Mouse (Mus musculus) spleen, adult 2 months (tissue): ENCODE results near the gene P2rx1. TPM values are rescaled to one million over a fixed set of nuclear protein-coding genes. Genes with fewer than 3 reads are reported as not detected.

Experiments used
- DNase-seq, 2 experiments: peaks; one replicate each; pipeline versions ENCODE4 v3.0.0 to v3.0.0-alpha.2; 2012 to 2021; ENCODE audit warnings: low spot score in 2 of 2, low read depth in 1 of 2
- H3K27ac ChIP-seq: fragments of 200-500 bp; 2 replicates; pipeline ENCODE4 v1.5.1; 2012; ENCODE audit warnings: low read length, inconsistent platforms; ENCODE audit not compliant: insufficient read depth
- H3K27me3 ChIP-seq: fragments of 200-500 bp; 2 replicates; pipeline ENCODE4 v1.6.1; 2012; ENCODE audit warnings: mild to moderate bottlenecking, moderate library complexity, low read length, inconsistent platforms; ENCODE audit not compliant: control insufficient read depth, insufficient read depth
- H3K36me3 ChIP-seq: fragments of 200-500 bp; 2 replicates; pipeline ENCODE4 v1.6.1; 2012; ENCODE audit warnings: mild to moderate bottlenecking, low read length, inconsistent platforms; ENCODE audit not compliant: control insufficient read depth, insufficient read depth
- H3K4me1 ChIP-seq: fragments of 200-500 bp; 2 replicates; pipeline ENCODE4 v1.6.1; 2011; ENCODE audit warnings: inconsistent platforms; ENCODE audit not compliant: control insufficient read depth, insufficient read depth, insufficient read length
- H3K4me3 ChIP-seq: fragments of 200-500 bp; 2 replicates; pipeline ENCODE4 v1.5.1; 2011; ENCODE audit warnings: mild to moderate bottlenecking, inconsistent platforms; ENCODE audit not compliant: insufficient read depth, insufficient read length; ENCODE audit errors: extremely low read depth
- CTCF ChIP-seq: fragments of 200-500 bp; IDR thresholded peaks from 2 replicates; pipeline ENCODE4 v1.5.1; 2011; ENCODE audit warnings: mild to moderate bottlenecking, inconsistent platforms; ENCODE audit not compliant: insufficient read depth, insufficient read length, insufficient replicate concordance; ENCODE audit errors: extremely low read depth
- POLR2A ChIP-seq: fragments of 200-500 bp; IDR thresholded peaks from 2 replicates; pipeline ENCODE4 v1.6.1; 2011; ENCODE audit warnings: low read depth, low read length, inconsistent platforms
- WGBS: fragments of 180-500 bp; shearing (Covaris S2); methylation state at CpG from one replicate; pipeline ENCODE4 v1.1.7; 2018; 5-methylcytosine and 5-hydroxymethylcytosine counted together
- polyA plus RNA-seq: library from polyadenylated mRNA; depleted of rRNA; stranded (reverse); fragments of >200 nt; gene quantifications from 2 replicates; pipeline ENCODE4 v1.2.3, GENCODE M21; 2012

P2rx1 gene
- polyA plus RNA-seq, 1 experiment: 14.3 TPM

DNA sequence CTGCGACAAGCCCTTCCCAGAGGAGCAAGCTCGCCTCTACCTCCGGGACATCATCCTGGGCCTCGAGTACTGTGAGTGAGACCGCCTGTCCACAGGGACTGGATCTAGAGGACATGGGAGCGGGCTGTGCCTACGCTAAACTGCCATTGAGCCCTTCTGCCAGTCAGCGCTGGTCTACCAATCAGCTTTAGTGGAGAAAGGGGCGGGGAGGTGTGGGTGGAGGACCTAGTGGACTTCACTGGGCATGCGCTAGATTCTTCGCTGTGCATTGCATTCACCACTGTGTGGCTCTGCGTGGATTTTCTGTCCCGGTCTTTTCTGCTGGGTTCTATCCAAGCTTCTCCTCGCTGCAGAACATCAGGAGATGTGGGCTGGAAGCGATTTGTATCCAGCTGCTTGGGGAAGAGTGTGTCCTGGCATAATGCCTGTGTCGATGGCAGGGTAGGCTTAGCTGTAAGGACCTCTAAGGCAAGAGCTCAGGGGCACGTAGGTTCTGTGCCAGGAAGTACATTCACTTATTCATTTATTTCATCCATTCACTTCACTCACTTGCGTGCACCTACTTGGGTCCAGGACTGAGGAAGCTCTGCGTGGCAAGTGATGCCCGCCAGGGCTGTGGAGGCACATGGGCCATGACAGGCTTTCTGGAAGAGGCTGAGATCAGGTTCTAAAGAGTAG is 32.1 kb downstream of the P2rx1 start:
- Histone ChIP-seq H3K27me3 (no peaks in the 10 kb centered on the region), H3K36me3 (no peaks in the 10 kb centered on the region), H3K27ac (no peak overlapping the region), H3K4me3 (peak overlapping the region; percentile 36; the same call in 1 of the 2 replicates), H3K4me1 (no peaks in the 10 kb centered on the region)
- no peak; the same call in 1 of the 2 replicates for TF ChIP-seq CTCF
- no peak for TF ChIP-seq POLR2A
- DNase-seq: peak; percentile 63 to 78
- WGBS: 37% methylated on average over 20 of the region's 20 CpGs

DNA sequence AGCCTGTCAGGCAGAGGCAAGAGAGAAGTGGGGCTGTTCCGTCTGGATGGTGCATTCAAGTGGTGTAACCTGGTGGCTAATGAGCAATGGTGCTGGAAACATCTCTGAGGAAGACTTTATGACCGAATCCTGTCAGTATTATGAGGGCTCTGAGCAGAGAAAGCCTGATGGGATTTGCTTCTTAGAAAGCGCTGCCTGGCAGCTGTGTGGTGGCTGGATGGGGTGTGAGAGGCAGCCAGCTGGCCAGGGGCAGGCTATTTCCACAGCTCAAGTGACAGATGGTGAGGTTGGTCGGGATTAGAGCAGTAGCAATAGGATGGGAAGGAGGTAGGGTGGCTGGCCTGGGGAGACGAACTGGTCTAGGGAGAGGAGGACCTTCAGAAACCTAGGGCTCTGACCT is 32.6 kb downstream of the P2rx1 start:
- TF ChIP-seq POLR2A: no peak
- no peak for TF ChIP-seq CTCF
- no peaks in the 10 kb centered on the region for H3K36me3 ChIP-seq
- no peak for DNase-seq
- H3K4me3 ChIP-seq: no peak overlapping the region
- no peak overlapping the region for H3K27ac ChIP-seq
- no peaks in the 10 kb centered on the region for H3K27me3 ChIP-seq
- WGBS: 94% methylated on average over 5 of the region's 5 CpGs
- no peaks in the 10 kb centered on the region for H3K4me1 ChIP-seq

DNA sequence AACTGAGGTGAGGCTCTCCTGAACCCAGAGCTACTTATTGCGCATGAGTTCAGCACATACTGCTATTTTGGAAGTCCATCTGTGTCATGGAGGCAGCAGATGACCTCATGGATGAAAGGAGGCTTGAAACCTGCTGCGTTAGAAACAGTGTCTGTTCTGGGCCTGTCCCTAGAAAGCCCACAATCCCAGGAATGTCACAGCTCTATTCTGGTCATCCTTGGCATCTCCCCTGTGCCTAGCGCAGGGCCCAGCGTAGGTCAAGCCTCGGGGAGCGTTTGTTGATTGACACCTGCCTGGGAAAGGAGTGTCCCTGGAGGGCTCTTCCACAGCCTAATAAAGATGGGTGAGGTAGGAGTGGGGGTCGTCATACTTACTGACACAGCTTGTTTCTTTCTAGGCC is 37.2 kb downstream of the P2rx1 start:
- no peak overlapping the region for H3K4me3 ChIP-seq
- no peak for DNase-seq
- TF ChIP-seq CTCF (no peak), POLR2A (no peak)
- 93% methylated on average over 7 of the region's 7 CpGs for WGBS
- H3K27ac ChIP-seq: no peak overlapping the region
- no peaks in the 10 kb centered on the region for H3K27me3 ChIP-seq
- no peaks in the 10 kb centered on the region for H3K4me1 ChIP-seq
- no peaks in the 10 kb centered on the region for H3K36me3 ChIP-seq

DNA sequence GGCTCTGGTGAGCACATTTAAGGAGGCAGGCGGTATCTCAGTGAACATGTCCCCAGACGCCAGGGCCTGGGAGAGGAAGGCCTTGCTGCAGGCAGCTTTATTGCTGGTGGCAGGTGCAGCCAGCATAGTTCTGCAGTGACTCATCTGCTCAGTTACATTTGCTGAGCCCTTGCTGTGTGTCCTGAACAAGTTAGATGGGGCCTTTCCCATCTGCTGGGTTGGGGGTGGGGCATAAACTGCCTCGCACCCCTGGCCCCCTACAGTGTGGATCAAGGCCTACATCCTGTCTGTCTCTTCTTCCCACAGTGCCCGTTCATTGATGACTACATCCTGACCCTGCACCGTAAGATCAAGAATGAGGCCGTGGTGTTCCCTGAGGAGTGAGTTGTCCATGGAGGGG is 38.0 kb downstream of the P2rx1 start:
- WGBS: 81% methylated on average over 6 of the region's 6 CpGs
- TF ChIP-seq CTCF (no peak), POLR2A (no peak)
- no peak overlapping the region for H3K4me3 ChIP-seq
- no peak overlapping the region for H3K27ac ChIP-seq
- no peaks in the 10 kb centered on the region for H3K36me3 ChIP-seq
- no peak for DNase-seq
- H3K4me1 ChIP-seq: no peaks in the 10 kb centered on the region
- no peaks in the 10 kb centered on the region for H3K27me3 ChIP-seq

DNA sequence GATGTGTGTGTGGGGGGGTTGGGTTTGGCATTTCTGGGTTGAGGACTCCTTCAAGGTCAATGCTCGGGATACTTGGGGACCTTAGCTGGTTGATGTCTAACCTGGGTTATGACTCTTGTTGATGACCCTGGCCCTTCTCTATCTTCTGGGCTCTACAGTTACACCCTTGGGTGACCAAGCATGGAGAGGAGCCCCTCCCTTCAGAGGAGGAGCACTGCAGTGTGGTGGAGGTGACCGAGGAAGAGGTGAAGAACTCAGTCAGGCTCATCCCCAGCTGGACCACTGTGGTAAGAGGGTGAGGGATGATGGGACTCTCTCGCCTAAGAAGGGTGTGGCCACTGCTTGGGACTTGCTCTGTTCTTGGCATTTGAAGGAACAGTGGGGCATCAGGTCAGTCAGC is 38.8 kb downstream of the P2rx1 start:
- Histone ChIP-seq H3K4me3 (no peak overlapping the region), H3K4me1 (no peaks in the 10 kb centered on the region), H3K27me3 (no peaks in the 10 kb centered on the region), H3K27ac (no peak overlapping the region), H3K36me3 (no peaks in the 10 kb centered on the region)
- 56% methylated on average over 3 of the region's 3 CpGs for WGBS
- DNase-seq: no peak
- TF ChIP-seq CTCF: no peak
- TF ChIP-seq POLR2A: no peak

DNA sequence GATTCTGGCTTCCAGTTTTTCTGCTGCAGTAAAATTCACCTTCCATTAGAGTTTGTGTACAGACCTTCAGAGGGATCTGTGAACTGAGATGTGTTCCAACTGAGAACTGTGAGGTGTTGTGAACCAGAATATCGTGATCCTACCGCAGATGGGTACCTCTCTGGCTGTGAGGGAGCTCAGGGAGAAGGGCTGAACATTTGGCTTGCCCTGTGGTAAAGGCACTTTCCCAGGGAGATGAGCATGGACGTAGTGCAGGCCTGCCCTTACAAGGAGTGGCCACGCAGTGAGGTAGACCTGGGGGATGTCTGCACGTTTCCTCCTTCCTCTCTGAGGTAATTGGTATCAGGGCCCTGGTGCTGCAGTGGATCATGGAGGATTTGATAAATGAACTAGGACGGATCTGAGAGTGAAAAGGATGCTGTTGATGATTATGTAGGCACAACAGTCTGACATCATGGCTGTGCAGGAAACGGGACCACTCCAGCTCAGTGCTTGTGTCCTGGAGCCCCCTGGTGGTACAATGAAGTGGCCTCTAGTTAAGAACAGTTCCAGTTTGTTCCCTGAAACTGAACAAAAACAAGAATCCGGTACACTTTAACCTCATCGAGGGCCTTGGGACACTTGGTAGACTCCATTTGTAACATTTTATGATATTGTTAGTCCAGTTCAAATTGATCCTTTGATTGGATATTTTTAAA is 40.3 kb downstream of the P2rx1 start:
- WGBS: 64% methylated on average over 9 of the region's 9 CpGs
- peak; percentile 36 to 52 for DNase-seq

More for the DNA sequence above, 40.3 kb downstream of the P2rx1 start:
- Histone ChIP-seq H3K4me1 (no peaks in the 10 kb centered on the region), H3K4me3 (no peak overlapping the region), H3K27me3 (no peaks in the 10 kb centered on the region), H3K36me3 (no peaks in the 10 kb centered on the region), H3K27ac (no peak overlapping the region)
- TF ChIP-seq CTCF: peak; percentile 76; the same call in 1 of the 2 replicates
- no peak for TF ChIP-seq POLR2A
